Mouse (Mus musculus) G1E (cell line): Measurements from ENCODE around the gene Dcst2.

ENCODE experiments used
- CTCF ChIP-seq: IDR thresholded peaks from 2 replicates; pipeline ENCODE4 v1.5.1; 2012; ENCODE audit warnings: low read depth, low read length, inconsistent platforms, mixed read lengths
- GATA2 ChIP-seq: IDR thresholded peaks from 2 replicates; pipeline ENCODE4 v1.6.1; 2012; ENCODE audit warnings: low read depth, low read length, inconsistent platforms, borderline replicate concordance

DNA sequence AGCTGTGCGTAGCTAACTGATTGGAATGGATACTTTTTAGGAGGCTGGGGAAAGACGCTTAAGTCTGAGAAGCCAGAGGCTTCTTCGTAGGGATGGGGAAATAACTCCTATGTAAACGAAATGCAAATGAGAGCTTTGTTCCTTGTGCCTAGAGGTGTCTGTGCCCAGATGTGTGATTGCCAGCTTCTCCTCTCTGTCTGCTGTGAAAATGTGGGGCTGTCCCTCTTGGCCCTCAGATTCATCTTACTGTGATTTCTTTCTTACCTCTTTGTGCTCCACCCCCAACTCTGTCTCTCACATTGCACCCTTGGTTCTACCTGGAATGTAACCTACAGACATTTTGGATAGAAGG is 34.9 kb downstream of the Dcst2 start:
- TF ChIP-seq GATA2, result no peak
- TF ChIP-seq CTCF, result no peak
